ENCODE assay signal across 8 mouse cellular contexts in the genomic region with DNA sequence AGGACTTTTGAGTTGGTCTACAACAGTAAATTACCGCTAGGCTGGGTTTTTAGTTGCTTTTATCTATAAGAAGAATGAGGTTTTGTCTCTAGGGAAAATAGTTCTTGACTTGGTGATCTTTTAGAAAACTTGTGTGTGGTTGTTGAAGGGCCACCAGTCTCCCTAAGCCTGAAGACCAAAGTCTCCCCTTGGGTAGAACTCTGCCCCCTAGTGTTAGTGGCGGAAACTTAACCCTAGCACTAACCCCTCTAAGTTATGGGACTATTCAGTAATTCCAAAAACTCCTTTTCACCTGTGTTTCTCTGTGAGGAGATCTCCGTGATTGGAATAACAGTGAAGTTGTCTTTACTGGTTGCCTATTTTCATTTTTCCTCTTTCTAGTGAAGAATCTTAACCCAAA. TPM values are rescaled to one million over a fixed set of nuclear protein-coding genes. Genes with fewer than 3 reads are reported as not detected.
A peak's percentile ranks its signal among the peaks of the same experiment; 100 is the strongest.
DNase-seq lines count a peak whose midpoint lies in the region; ATAC-seq lines count a peak whose summit lies in the region.

No protein-coding gene starts in this region.

- peak overlapping the region; percentile 96 for H3K4me2 ChIP-seq in heart, embryonic 15.5 days
- H3K4me2 ChIP-seq in midbrain, embryonic 12.5 days (replicated peaks), result peak overlapping the region; percentile 92

- H3K36me3 ChIP-seq in heart, embryonic 15.5 days, result no peaks in the 10 kb centered on the region
- H3K36me3 ChIP-seq in midbrain, embryonic 12.5 days, result no peaks in the 10 kb centered on the region

- peaks cover 10% of the 10 kb centered on the region; the same call in 1 of the 2 replicates for H3K4me1 ChIP-seq in heart, embryonic 15.5 days (replicated peaks)
- peaks cover 13% of the 10 kb centered on the region for H3K4me1 ChIP-seq in midbrain, embryonic 12.5 days

- no peak for ATAC-seq in heart, embryonic 15.5 days (replicated peaks; ENCODE audit: insufficient number of reproducible peaks, insufficient read depth, low FRiP score, low read depth)
- no peak for ATAC-seq in midbrain, embryonic 12.5 days (ENCODE audit: low FRiP score, low read depth)

- H3K9me3 ChIP-seq in heart, embryonic 15.5 days (replicated peaks), result no peaks in the 10 kb centered on the region
- no peaks in the 10 kb centered on the region; the same call in 1 of the 2 replicates for H3K9me3 ChIP-seq in midbrain, embryonic 12.5 days

- H3K27ac ChIP-seq in heart, embryonic 15.5 days, result no peak overlapping the region
- no peak overlapping the region for H3K27ac ChIP-seq in midbrain, embryonic 12.5 days (replicated peaks)

- H3K27me3 ChIP-seq in heart, embryonic 15.5 days, result 0 out of 2 replicates have a peak, but pooled peaks cover 5% of the 10 kb centered on the region
- peaks cover 19% of the 10 kb centered on the region for H3K27me3 ChIP-seq in midbrain, embryonic 12.5 days

- peak overlapping the region; percentile 77 for H3K4me3 ChIP-seq in heart, embryonic 15.5 days
- H3K4me3 ChIP-seq in midbrain, embryonic 12.5 days, result 0 out of 2 replicates have a peak overlapping the region, but pooled peaks have one; percentile 81

- 50% methylated on average over 3 of the region's 3 CpGs for WGBS in heart, embryonic 15.5 days
- WGBS in midbrain, embryonic 12.5 days, result 51% methylated on average over 3 of the region's 3 CpGs

- no peak overlapping the region for H3K9ac ChIP-seq in heart, embryonic 15.5 days
- no peak overlapping the region for H3K9ac ChIP-seq in midbrain, embryonic 12.5 days (replicated peaks)

- peak; percentile 68 to 69 for DNase-seq in cerebellum, postnatal 14 days
- no peak for DNase-seq in cerebellum, adult 9-10 months
- peak; percentile 81 for DNase-seq in adrenal gland, postnatal 14 days
- DNase-seq in kidney, postnatal 14 days, result peak; percentile 62
- DNase-seq in thymus, postnatal 36 days, result peak; percentile 63
- DNase-seq in right cerebral cortex, postnatal 25 days, result no peak

RNA-seq across cellular contexts. Expression of a gene that starts 1.9 kb away (rescaled TPM):
- 99.6 and 103 TPM in 2 replicates for total RNA-seq in adrenal gland, postnatal 14 days (2021)
- polyA plus RNA-seq in heart, embryonic 15.5 days (2015; fragmentation: Nextera tagmentation; extraction: Ambion mirVana), result 12.5 and 16.4 TPM in 2 replicates
- polyA plus RNA-seq in midbrain, embryonic 12.5 days (2016; fragmentation: Nextera tagmentation; extraction: Ambion mirVana), result 69.9 and 77.7 TPM in 2 replicates

Comparison
In these comparisons a context has a peak if more than half of its experiments do, and no peak if none do; other contexts are left out.
1. DNase-seq: peak in cerebellum, postnatal 14 days (2 of 2), adrenal gland, postnatal 14 days (single experiment), kidney, postnatal 14 days (single experiment) and thymus, postnatal 36 days (2 of 2); none in cerebellum, adult 9-10 months (single experiment) and right cerebral cortex, postnatal 25 days (single experiment).